8 mouse cellular contexts compared by ENCODE assay signal in the genomic region with DNA sequence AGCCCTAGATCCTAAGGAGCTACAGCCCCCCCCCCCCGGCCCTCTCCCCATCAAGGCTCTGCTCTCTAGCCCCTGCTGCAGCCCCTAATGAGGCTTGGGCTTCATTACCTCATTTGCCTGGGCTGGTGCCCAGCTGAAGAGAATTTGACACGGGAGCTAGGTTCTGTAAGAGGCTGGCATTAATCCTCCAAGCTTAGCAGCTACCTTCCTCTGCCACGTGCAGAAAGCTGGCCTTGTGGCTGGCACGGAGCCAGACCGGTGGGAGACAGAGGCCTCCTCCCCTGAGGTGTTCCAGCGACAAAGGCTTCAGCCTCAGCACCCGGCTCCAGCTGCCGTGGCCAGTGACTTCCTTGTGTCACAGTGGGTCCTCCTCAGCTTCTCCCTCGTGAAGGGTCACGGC.
DNase-seq lines count a peak whose midpoint lies in the region; ATAC-seq and TF ChIP-seq lines count a peak whose summit lies in the region.
"Had no signal": no experiment of that assay in that cellular context is flagged by ENCODE, and none has a peak within 500 bp of the region (broad histone marks: within the 10 kb centered on the region; RNA-seq: fewer than 3 reads in every experiment).

No protein-coding gene starts in this region.

- ATAC-seq in forebrain, embryonic 14.5 days, result peak; percentile 88
- peak; percentile 41; the same call in 1 of the 2 replicates for ATAC-seq in lung, postnatal 0 days

- H3K27ac ChIP-seq in layer of hippocampus, adult 2 months, result peak overlapping the region; percentile 86
- H3K27ac ChIP-seq in forebrain, embryonic 14.5 days (ENCODE audit: low read depth, low read length), result peak overlapping the region; percentile 93
- no peak overlapping the region for H3K27ac ChIP-seq in lung, postnatal 0 days (ENCODE audit: low read length)

- no peak for TF ChIP-seq CTCF in layer of hippocampus, adult 2 months (conservative IDR thresholded peaks at IDR 0.05)
- no peak for TF ChIP-seq CTCF in lung, postnatal 0 days (IDR thresholded peaks at IDR 0.05)

- no peaks in the 10 kb centered on the region for H3K9me3 ChIP-seq in forebrain, embryonic 14.5 days (replicated peaks; ENCODE audit: control insufficient read depth, low read length)
- H3K9me3 ChIP-seq in lung, postnatal 0 days (ENCODE audit: low read length), result no peaks in the 10 kb centered on the region

- H3K4me3 ChIP-seq in layer of hippocampus, adult 2 months, result no peak overlapping the region
- no peak overlapping the region for H3K4me3 ChIP-seq in forebrain, embryonic 14.5 days (ENCODE audit: low read depth, low read length)
- H3K4me3 ChIP-seq in lung, postnatal 0 days (ENCODE audit: low read depth, low read length), result no peak overlapping the region
- H3K4me3 ChIP-seq: myocyte had no signal

- no peak for TF ChIP-seq EP300 in lung, postnatal 0 days (IDR thresholded peaks at IDR 0.05)

- no peaks in the 10 kb centered on the region for H3K36me3 ChIP-seq in forebrain, embryonic 14.5 days (ENCODE audit: control insufficient read depth, insufficient read depth, low read length)
- no peaks in the 10 kb centered on the region for H3K36me3 ChIP-seq in lung, postnatal 0 days (ENCODE audit: insufficient read depth, low read length)

- DNase-seq in layer of hippocampus, adult 2 months (ENCODE audit: low spot score in 2 of 2), result no peak
- no peak for DNase-seq in layer of hippocampus, adult 9-10 months (ENCODE audit: low spot score)
- DNase-seq in cerebellum, adult 18-20 months, result peak; percentile 39 to 54
- peak; percentile 94 for DNase-seq in forebrain, embryonic 14.5 days (ENCODE audit: low spot score)
- no peak for DNase-seq in lung, postnatal 0 days (ENCODE audit: low spot score)
- no peak for DNase-seq in frontal cortex, postnatal 25 days (ENCODE audit: low spot score in 2 of 2)
- no peak for DNase-seq in left cerebral cortex, postnatal 25 days (ENCODE audit: low spot score in 2 of 2)

- H3K4me1 ChIP-seq in forebrain, embryonic 14.5 days (ENCODE audit: control insufficient read depth, insufficient read depth, low read length), result peaks cover 32% of the 10 kb centered on the region
- H3K4me1 ChIP-seq in lung, postnatal 0 days (ENCODE audit: insufficient read depth, low read depth, low read length), result no peaks in the 10 kb centered on the region

- H3K9ac ChIP-seq in forebrain, embryonic 14.5 days (ENCODE audit: low read length), result no peak overlapping the region
- no peak overlapping the region for H3K9ac ChIP-seq in lung, postnatal 0 days (replicated peaks; ENCODE audit: low read depth)

- WGBS in forebrain, embryonic 14.5 days, result 13% methylated on average over 10 of the region's 10 CpGs
- 17% methylated on average over 9 of the region's 10 CpGs for WGBS in lung, postnatal 0 days

- intact Hi-C loops in left cerebral cortex, postnatal 25 days (cut with DNase I), result no loop called here

- no peak overlapping the region for H3K4me2 ChIP-seq in forebrain, embryonic 14.5 days (ENCODE audit: low read length)
- H3K4me2 ChIP-seq in lung, postnatal 0 days (replicated peaks; ENCODE audit: low read depth, low read length), result no peak overlapping the region

- no peaks in the 10 kb centered on the region for H3K27me3 ChIP-seq in forebrain, embryonic 14.5 days (replicated peaks; ENCODE audit: control insufficient read depth, insufficient read depth, low read length)
- H3K27me3 ChIP-seq in lung, postnatal 0 days (replicated peaks; ENCODE audit: insufficient read depth, low read length), result no peaks in the 10 kb centered on the region

Comparison
In these comparisons a context has a peak if more than half of its experiments do, and no peak if none do; other contexts are left out.
1. DNase-seq: peak in cerebellum, adult 18-20 months (2 of 2) and forebrain, embryonic 14.5 days (single experiment); none in layer of hippocampus, adult 2 months (0 of 2), layer of hippocampus, adult 9-10 months (single experiment), lung, postnatal 0 days (single experiment), frontal cortex, postnatal 25 days (0 of 2) and left cerebral cortex, postnatal 25 days (0 of 2).